Mouse (Mus musculus) stomach, embryonic 16.5 days (tissue): ENCODE measurements at regions not wholly inside any gene's neighbourhood (a gene's known extent, or its start where the extent isn't known, plus 50 kb on each side); places are given as distances from the start of the nearest gene placed in this dataset.

Experiments
- ATAC-seq: fragments of 200-750 bp; cut with Nextera tagmentation; 2 replicates; pipeline ENCODE4 v1.8.0; 2017; ENCODE audit warnings: moderate number of reproducible peaks, moderate TSS enrichment; ENCODE audit not compliant: insufficient read depth, low FRiP score
- H3K27ac ChIP-seq: fragments of 300-500 bp; sonication (generic); 2 replicates; pipeline ENCODE4 v1.5.1; 2014; ENCODE audit warnings: low read length
- H3K27me3 ChIP-seq: fragments of 300-500 bp; sonication (generic); 2 replicates; pipeline ENCODE4 v1.6.1; 2014; ENCODE audit warnings: low read length, control low read depth, mixed read lengths; ENCODE audit not compliant: control insufficient read depth, insufficient read depth
- H3K36me3 ChIP-seq: fragments of 300-500 bp; sonication (generic); 2 replicates; pipeline ENCODE4 v1.6.1; 2014; ENCODE audit warnings: low read length; ENCODE audit not compliant: control insufficient read depth, insufficient read depth
- H3K4me1 ChIP-seq: fragments of 300-500 bp; sonication (generic); 2 replicates; pipeline ENCODE4 v1.6.1; 2014; ENCODE audit warnings: low read length, control low read depth, mixed read lengths; ENCODE audit not compliant: control insufficient read depth, insufficient read depth
- H3K4me2 ChIP-seq: fragments of 300-500 bp; sonication (generic); 2 replicates; pipeline ENCODE4 v1.6.1; 2014; ENCODE audit warnings: low read depth, low read length, mixed read lengths
- H3K4me3 ChIP-seq: fragments of 300-500 bp; sonication (generic); replicated peaks from 2 replicates; pipeline ENCODE4 v1.5.1; 2014; ENCODE audit warnings: mild to moderate bottlenecking, low read length
- H3K9ac ChIP-seq: fragments of 300-500 bp; sonication (generic); 2 replicates; pipeline ENCODE4 v1.6.1; 2014; ENCODE audit warnings: low read length
- H3K9me3 ChIP-seq: fragments of 300-500 bp; sonication (generic); replicated peaks from 2 replicates; pipeline ENCODE4 v1.6.1; 2016; ENCODE audit warnings: low read length, control low read depth; ENCODE audit not compliant: control insufficient read depth
- WGBS: fragments of 180-500 bp; shearing (Covaris S2); extraction: QIAGEN DNeasy Blood & Tissue Kit; methylation state at CpG from one replicate; pipeline ENCODE4 v1.1.7; 2014; 5-methylcytosine and 5-hydroxymethylcytosine counted together

GRCm38 (mm10) chr12:26146336-26146735, 268.7 kb downstream of the Rnf144a start:
- Histone ChIP-seq H3K9ac (no peak overlapping the region), H3K4me1 (no peaks in the 10 kb centered on the region), H3K9me3 (no peaks in the 10 kb centered on the region), H3K4me3 (no peak overlapping the region), H3K27ac (no peak overlapping the region), H3K4me2 (no peak overlapping the region), H3K27me3 (no peaks in the 10 kb centered on the region), H3K36me3 (no peaks in the 10 kb centered on the region)
- 73% methylated on average over 3 of the region's 3 CpGs for WGBS
- ATAC-seq: no peak

GRCm38 (mm10) chr12:26145085-26145714, 269.9 kb downstream of the Rnf144a start:
- Histone ChIP-seq H3K4me1 (no peaks in the 10 kb centered on the region), H3K9ac (no peak overlapping the region), H3K9me3 (no peaks in the 10 kb centered on the region), H3K36me3 (no peaks in the 10 kb centered on the region), H3K27ac (no peak overlapping the region), H3K27me3 (no peaks in the 10 kb centered on the region), H3K4me3 (no peak overlapping the region), H3K4me2 (no peak overlapping the region)
- ATAC-seq: no peak
- 51% methylated on average over 6 of the region's 6 CpGs for WGBS

GRCm38 (mm10) chr12:26144616-26145015, 270.4 kb downstream of the Rnf144a start:
- WGBS: 59% methylated on average over 3 of the region's 3 CpGs
- Histone ChIP-seq H3K27me3 (no peaks in the 10 kb centered on the region), H3K36me3 (no peaks in the 10 kb centered on the region)

GRCm38 (mm10) chr12:26143411-26143810, 271.6 kb downstream of the Rnf144a start:
- Histone ChIP-seq H3K9ac (no peak overlapping the region), H3K27me3 (no peaks in the 10 kb centered on the region), H3K4me2 (no peak overlapping the region), H3K9me3 (no peaks in the 10 kb centered on the region), H3K36me3 (no peaks in the 10 kb centered on the region), H3K4me3 (no peak overlapping the region), H3K4me1 (no peaks in the 10 kb centered on the region), H3K27ac (no peak overlapping the region)
- ATAC-seq: no peak
- 24% methylated on average over 6 of the region's 6 CpGs for WGBS

More at GRCm38 (mm10) chr12:26144616-26145015, 270.4 kb downstream of the Rnf144a start:
- Histone ChIP-seq H3K9me3 (no peaks in the 10 kb centered on the region), H3K4me1 (no peaks in the 10 kb centered on the region), H3K27ac (no peak overlapping the region), H3K4me2 (no peak overlapping the region), H3K4me3 (no peak overlapping the region), H3K9ac (no peak overlapping the region)
- ATAC-seq: no peak

DNA sequence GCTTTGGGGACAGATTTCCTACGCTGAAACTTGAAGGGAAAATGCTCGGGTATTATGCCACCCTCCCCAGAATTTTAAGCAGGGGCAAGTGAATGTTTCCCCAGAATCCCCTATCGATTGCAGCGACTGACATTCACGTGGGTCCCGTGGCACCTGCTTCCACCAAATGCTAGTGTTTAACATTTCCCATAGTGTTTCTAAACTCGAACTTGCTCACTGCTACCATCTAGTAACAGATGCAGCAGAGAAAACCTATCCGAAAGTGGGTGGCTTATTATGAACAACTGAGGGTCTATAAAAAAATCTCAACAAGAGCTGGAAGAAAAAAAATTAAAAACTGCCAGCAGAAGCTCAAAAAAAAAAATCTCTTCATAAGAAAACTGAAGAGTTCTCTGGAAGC, 284.2 kb downstream of the Rnf144a start:
- Histone ChIP-seq H3K4me3 (no peak overlapping the region), H3K27ac (no peak overlapping the region), H3K4me1 (no peaks in the 10 kb centered on the region), H3K9me3 (no peaks in the 10 kb centered on the region), H3K27me3 (no peaks in the 10 kb centered on the region), H3K9ac (no peak overlapping the region), H3K4me2 (no peak overlapping the region), H3K36me3 (no peaks in the 10 kb centered on the region)
- WGBS: 85% methylated on average over 8 of the region's 8 CpGs
- no peak for ATAC-seq

GRCm38 (mm10) chr12:26130011-26130410, 285.0 kb downstream of the Rnf144a start:
- H3K4me2 ChIP-seq: no peak overlapping the region
- ATAC-seq: no peak
- 81% methylated on average over 3 of the region's 3 CpGs for WGBS
- no peak overlapping the region for H3K4me3 ChIP-seq
- H3K9ac ChIP-seq: no peak overlapping the region
- no peaks in the 10 kb centered on the region for H3K27me3 ChIP-seq
- no peaks in the 10 kb centered on the region for H3K36me3 ChIP-seq
- H3K9me3 ChIP-seq: no peaks in the 10 kb centered on the region
- H3K4me1 ChIP-seq: no peaks in the 10 kb centered on the region
- H3K27ac ChIP-seq: no peak overlapping the region

DNA sequence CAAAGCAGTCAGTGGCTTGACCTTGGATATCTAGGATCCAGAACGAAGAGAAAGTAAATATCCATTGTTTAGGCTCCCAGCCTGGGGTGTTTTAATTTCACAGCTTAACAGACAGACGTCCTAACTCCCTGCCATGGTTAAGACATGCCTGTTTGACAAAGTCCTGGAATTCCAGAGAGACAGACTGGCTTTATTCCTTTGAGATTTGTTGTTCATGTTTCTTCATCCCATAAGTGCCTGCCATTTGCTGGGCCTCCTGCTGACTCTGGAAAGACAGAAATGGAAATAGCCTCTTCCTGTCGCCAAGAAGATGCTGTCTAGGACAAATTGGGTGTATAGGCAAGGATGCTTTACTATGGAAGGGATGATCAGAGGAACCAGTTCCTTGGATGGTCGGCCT, 285.5 kb downstream of the Rnf144a start:
- no peak overlapping the region for H3K27ac ChIP-seq
- H3K9me3 ChIP-seq: no peaks in the 10 kb centered on the region
- H3K27me3 ChIP-seq: no peaks in the 10 kb centered on the region
- H3K4me1 ChIP-seq: no peaks in the 10 kb centered on the region
- 51% methylated on average over 4 of the region's 4 CpGs for WGBS
- no peak overlapping the region for H3K9ac ChIP-seq
- ATAC-seq: no peak
- no peak overlapping the region for H3K4me2 ChIP-seq
- no peak overlapping the region for H3K4me3 ChIP-seq
- no peaks in the 10 kb centered on the region for H3K36me3 ChIP-seq

GRCm38 (mm10) chr12:26128851-26129250, 286.2 kb downstream of the Rnf144a start:
- H3K27ac ChIP-seq: no peak overlapping the region
- H3K9ac ChIP-seq: no peak overlapping the region
- H3K36me3 ChIP-seq: no peaks in the 10 kb centered on the region
- no peak overlapping the region for H3K4me3 ChIP-seq
- no peaks in the 10 kb centered on the region for H3K9me3 ChIP-seq
- H3K27me3 ChIP-seq: no peaks in the 10 kb centered on the region
- H3K4me2 ChIP-seq: no peak overlapping the region
- ATAC-seq: no peak
- no peaks in the 10 kb centered on the region for H3K4me1 ChIP-seq

- Histone ChIP-seq H3K4me1 (no peaks in the 10 kb centered on the region), H3K9me3 (no peaks in the 10 kb centered on the region), H3K36me3 (no peaks in the 10 kb centered on the region), H3K9ac (no peak overlapping the region), H3K27me3 (no peaks in the 10 kb centered on the region), H3K27ac (no peak overlapping the region), H3K4me3 (no peak overlapping the region), H3K4me2 (no peak overlapping the region)
- 75% methylated on average over 9 of the region's 9 CpGs for WGBS
- no peak for ATAC-seq
Measured at GRCm38 (mm10) chr12:26126260-26126659, 288.8 kb downstream of the Rnf144a start.

DNA sequence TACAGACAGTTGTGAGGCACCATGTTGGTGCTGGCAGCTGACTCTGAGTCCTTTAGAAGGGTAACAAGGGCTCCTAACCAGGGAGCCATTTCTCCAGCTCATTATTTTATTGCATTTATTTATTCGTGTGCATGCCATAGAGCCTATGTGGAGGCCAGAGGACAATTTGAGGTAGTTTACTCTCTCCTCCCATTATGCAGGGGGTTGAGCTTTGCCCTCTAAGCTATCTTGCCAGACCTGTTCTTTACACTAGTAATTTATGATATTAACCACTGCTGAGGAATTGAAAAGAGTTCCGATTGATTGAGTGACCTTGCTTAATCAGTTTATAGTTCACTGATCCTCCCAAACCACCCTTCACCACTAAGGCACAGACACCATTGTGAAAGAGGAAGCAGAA, 290.8 kb downstream of the Rnf144a start:
- ATAC-seq: no peak
- no peak overlapping the region for H3K4me3 ChIP-seq
- WGBS: 71% methylated on average over 2 of the region's 2 CpGs
- H3K27me3 ChIP-seq: no peaks in the 10 kb centered on the region
- H3K9ac ChIP-seq: no peak overlapping the region
- no peaks in the 10 kb centered on the region for H3K36me3 ChIP-seq
- no peaks in the 10 kb centered on the region for H3K9me3 ChIP-seq
- no peaks in the 10 kb centered on the region for H3K4me1 ChIP-seq
- H3K27ac ChIP-seq: no peak overlapping the region
- no peak overlapping the region for H3K4me2 ChIP-seq
